Mouse (Mus musculus): ENCODE results near the gene Olfr748.
"Not testable (repeated sequence)": the region's sequence is repeated elsewhere in the genome, so short reads cannot be mapped to it uniquely, and the experiment has no call there.

The Olfr748 gene

DNA sequence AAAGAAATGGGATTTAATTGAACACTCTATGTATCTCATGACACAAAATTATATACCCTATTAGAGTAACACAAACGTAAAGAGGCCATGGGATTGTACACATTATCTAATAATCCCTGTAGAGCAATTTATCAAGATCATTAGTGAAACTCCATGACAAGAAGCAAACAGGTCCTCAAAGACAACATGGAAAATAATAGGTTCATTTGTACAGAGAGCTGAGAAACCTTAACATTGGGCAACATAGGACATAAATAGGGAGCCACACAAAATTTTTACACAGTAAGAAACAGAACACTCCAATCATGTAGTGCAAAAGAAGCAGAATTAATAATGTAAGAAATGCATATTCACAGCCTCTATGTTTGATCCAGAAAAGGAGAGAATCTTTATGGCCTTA, at the start of gene Olfr748:
Olfr748 (plus strand) TSS at position 301 of the 400 bp plus-strand sequence.
- no peak for DNase-seq

DNA sequence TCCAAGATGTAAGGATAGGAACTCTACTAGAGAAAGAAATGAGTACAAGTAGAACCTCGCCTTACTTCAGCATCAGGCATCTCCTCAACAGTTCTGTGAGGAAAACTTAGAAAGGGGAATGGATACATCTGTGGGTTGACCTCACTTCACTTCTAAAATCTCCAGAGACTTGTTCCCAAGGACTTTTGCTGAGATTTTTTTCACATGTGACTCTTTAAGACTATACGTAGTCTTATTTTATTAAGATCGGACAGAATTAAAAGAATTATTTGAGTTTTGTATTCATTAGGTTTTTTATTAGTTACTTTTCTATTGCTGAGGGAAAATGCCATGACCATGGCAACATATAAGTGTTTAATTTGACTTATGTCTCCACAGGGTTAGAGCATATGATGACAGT, 14.1 kb upstream of the Olfr748 start, which contains the start of gene Olfr747:
Olfr747 (minus strand) TSS at position 101 of the 400 bp plus-strand sequence.
- DNase-seq = no peak

DNA sequence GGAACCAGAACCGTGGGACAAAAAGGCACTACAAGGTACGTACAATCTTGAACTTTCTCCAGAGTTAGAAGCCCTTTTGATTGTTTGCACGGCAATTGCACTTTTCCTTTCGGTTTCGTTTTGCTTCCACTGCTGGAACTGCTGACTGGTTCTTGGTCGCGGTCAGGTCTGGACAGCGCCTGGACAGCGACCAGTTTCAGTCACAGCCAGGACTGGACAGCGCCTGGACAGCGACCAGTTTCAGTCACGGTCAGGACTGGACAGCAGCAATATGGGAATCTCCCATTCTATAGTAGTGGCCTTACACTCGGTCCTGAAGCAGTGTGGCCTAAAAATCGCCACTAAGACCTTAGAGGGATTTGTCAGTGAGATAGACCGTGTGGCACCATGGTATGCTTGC, 12.7 kb downstream of the Olfr748 start:
- not testable (repeated sequence) for DNase-seq

DNA sequence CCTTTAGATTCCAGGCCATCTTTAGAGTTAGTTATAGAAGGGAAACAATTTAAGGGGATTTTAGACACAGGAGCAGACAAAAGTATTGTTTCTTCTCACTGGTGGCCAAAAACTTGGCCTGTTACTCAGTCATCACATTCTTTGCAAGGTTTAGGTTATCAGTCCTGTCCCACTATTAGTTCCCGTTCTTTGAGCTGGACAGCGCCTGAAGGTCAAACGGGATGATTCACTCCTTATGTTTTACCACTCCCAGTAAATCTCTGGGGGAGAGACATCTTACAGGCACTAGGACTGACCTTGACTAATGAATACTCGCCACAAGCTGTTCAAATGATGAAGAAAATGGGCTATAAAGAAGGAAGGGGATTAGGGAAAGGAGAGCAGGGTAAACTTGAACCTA, 15.2 kb downstream of the Olfr748 start:
- DNase-seq = not testable (repeated sequence)

DNA sequence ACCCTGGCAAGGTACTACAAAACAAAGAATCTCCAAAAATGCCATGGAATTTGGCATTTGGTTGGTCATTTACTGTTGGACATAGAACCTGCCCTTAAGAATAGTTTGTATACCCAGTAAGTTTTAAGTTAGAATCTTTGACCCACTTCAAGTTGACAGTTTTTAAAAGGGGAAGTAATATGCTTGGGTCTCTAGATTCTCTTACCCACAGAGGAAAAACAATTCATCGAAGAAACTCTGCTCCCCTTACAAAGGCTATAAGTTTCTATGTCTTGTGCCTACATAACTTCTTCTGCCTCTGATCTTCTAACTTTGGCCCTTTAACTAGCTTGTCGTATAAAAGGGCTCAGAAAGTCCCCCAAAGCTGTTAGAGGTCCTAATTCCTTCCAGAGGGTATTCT, 33.2 kb downstream of the Olfr748 start:
- no peak for DNase-seq

DNA sequence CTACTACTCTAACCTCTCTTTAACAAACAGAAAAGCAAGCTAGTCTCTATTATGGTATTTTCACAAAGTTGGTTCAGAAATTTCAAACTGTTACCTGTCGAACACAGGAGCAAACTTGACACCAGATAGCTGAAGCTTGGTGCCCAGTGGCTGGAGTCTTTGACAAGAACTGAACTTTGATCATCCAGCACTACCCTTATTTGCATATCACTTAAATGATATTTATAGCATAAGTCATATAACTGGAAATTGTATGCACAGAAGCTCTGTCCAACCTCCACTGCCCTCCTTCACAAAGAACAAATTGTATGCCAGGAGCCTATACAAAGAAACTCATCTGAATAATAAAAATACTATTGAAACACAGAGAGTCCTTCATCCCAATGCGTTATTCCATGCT, 34.4 kb downstream of the Olfr748 start:
- no peak for DNase-seq

DNA sequence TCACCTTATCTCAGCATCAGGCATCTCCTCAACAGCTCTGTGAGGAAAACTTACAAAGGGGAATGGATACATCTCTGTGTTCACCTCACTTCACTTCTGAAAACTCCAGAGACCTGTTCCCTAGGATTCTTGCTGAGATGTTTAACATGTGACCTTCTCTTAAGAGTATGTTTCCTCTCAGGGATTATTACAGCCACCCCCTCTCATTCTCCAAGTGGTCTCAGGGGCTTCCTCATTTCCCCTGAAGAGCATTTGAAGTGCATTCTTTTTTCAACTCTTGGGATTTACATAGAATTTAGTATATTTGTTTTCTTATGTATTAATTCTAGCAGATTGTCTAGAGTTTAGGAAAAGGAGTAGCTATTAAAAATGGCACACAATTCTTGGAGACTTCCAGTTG, 37.8 kb downstream of the Olfr748 start, which contains the start of gene Olfr749:
Olfr749 (minus strand) TSS at position 101 of the 400 bp plus-strand sequence.
- DNase-seq = no peak

DNA sequence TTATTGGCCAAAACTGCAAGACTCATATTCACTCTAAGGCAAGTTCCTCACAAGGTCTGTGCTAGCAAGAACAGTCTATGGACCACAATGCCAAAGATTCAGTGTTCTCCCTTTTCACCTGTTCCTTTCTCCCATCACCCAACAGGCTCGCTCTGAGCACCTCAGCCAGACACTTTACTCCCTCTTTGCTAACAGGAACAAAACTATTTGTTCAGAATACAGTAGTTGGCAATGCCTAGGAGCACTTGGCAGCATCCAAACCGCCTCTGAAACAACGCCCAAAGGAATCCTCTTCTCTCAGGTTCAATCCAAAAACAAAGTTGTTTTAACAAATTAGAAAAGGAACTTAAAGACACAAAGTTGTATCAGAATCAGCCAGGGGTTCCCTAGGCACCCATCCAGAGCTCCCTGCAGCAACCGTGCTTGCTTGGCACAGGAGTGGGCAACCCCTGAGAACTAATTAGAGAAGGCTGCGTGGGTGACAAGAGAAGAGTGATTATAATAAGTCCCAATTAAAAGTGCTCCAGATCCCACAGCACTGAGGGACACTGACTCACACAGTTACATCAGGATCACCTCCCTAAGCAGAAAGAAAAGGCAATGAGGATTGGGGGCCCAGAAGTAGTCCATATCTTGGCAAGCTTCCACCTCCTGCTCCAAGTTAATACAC, 51.4 kb downstream of the Olfr748 start:
- no peak for DNase-seq

All from cerebellum, postnatal 14 days (tissue).